Mouse (Mus musculus) left cerebral cortex, adult 11 months (tissue): ENCODE measurements around the gene Capns1.
"Not testable (repeated sequence)": the region's sequence is repeated elsewhere in the genome, so short reads cannot be mapped to it uniquely, and the experiment has no call there.

Experiments
- DNase-seq: peaks from one replicate; pipeline ENCODE4 v3.0.0; 2022; ENCODE audit warnings: low spot score

The Capns1 gene

DNA sequence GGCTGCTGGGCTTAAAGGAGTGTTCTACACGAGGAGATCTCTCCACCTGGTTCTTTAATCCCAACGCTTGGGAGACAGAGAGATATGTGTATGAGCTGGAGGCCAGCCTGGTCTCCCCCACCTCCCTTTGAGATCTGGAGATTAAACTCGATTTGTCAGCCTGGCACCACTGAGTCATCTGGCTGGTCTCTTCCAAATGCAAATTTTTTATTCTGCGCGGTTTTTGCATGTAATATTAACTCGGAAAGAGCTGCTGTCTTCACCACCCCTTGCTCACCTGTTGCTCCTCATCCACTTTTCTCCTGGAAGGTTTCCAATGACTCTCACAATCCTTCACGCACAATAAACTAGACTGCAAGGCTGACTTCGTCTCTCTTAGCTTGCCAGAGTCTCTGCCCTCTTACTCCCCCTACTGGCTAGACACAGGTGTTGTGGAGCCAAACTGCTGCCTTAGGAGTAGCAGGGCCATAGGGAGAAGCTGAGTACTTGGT lies at the start of gene Capns1:
Gene Capns1, minus strand, starts transcription at position 331 of the 491 bp plus-strand sequence.
- DNase-seq = no peak

DNA sequence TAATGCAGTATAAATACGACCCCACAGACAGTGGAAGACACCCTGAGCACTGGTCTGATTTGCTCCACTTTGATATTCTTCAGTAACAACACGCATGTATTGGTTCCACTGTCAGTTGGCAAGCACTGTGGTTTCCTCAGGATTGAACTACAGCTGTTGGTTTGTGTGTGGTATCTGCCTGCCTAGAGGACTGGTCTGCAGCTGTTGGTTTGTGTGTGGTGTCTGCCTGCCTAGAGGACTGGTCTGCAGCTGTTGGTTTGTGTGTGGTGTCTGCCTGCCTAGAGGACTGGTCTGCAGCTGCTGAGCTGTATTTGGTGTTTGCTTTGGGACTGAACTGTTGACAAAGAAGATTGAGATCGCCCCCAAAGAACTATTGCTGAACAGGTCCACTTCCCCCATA lies 38.8 kb upstream of the Capns1 start:
- DNase-seq = not testable (repeated sequence)

DNA sequence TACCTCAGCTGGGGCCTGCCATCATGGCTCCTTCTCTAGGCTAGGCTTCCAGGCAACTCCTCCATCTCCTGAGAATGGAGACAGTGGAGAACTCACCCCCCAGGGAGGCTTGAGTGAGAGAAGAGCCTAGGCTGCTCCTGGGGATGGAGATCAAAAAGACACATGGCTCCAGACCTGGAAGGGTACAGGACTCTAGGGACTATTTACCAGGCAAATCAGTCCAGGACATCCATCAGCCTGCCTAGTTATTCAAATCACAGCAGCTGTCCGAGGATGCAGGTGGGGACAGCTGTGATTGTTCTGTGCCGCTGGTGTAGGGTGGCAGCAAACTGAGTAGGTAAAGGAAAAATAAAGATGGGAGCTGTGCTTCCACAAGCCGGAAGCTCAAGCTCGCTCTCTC lies 37.0 kb upstream of the Capns1 start, which contains the start of gene Ovol3:
Gene Ovol3, minus strand, starts transcription at position 101 of the 400 bp plus-strand sequence.
- DNase-seq = no peak

DNA sequence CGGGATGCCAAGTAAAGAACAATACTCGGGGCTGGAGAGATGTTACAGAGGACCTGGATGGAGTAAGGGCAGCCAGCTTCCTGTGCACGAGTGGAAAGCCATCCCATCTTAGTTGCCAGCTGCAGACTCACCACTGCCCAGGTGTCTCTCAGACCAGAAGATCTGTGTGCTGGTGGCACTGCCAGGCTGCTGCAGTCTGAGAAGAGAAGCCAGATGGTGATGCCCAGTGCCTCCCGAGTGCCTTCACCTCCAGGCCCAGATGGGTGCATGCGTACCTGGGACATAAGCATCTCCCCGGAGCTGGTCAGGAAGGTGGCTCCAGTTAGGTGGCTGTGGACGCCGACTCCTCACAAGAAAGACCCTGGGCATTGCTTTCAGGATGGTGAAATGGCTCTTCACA lies 36.5 kb upstream of the Capns1 start:
- no peak for DNase-seq

DNA sequence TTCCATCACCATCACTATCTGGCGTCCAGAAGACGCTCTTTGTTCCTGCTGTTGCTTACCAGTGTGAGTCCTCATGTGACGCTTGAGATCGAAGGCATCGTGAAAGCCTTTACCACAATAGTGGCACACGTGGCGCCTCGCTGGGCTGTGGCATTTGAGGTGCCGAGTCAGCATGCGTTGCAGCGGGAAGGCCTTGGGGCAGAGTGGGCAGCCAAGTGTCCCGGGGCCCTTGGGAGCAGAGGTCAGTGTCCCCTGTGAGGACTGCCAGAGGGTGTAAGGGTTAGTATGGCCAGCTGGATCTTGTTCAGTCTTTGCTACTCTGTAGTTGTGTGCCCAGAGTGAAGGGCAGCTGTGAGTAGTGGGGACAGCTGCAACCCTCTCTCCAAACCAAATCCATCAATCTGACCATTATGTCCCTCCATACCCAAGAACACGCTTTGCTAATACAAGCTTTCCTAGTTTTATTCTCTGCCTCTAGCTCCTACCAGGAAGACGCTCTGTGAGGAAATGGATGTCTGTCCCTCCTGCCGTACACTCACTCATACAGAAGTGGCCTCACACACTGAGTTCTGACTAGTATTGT lies 35.8 kb upstream of the Capns1 start:
- no peak for DNase-seq

DNA sequence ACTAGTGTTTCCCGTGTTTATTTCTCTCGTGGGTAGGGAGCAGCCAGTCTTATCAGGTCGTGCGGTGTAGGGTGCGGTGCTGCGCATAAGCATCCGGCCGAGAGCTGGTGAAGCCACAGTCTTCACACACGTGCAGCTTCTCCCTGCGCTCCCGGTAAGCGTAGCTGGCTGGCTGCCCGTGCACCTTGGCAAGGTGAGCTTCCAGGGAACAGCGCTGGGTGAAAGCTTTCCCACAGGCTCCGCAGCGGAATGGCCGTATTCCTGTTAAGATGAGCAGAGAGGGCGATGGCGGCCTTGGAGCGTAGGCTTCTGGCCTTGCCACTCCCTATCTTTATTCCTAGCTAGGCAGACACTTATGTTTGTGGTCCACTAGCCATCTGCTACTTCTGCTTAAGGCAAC lies 34.8 kb upstream of the Capns1 start:
- DNase-seq = no peak

DNA sequence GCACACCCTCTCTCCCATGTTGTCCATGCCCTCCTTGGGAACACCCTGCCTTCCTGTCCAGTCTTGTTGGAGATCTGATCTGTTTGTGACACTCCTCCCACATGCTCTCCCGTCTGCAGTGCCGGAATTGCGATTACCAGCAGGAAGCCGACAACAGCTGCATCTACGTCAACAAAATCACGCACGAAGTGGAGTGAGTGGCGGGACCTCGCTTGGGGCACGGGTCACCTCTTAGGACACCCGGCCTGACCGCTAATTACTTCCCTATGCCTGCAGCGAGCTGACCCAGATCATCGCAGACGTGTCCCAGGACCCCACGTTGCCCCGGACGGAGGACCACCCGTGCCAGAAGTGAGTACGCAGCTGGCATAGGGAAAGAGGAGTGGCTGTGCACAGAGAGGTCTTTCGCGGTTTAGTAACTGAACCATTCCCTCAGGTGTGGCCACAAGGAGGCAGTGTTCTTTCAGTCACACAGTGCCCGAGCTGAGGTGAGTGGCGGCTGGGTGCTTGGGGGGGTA lies 34.1 kb upstream of the Capns1 start:
- no peak for DNase-seq

DNA sequence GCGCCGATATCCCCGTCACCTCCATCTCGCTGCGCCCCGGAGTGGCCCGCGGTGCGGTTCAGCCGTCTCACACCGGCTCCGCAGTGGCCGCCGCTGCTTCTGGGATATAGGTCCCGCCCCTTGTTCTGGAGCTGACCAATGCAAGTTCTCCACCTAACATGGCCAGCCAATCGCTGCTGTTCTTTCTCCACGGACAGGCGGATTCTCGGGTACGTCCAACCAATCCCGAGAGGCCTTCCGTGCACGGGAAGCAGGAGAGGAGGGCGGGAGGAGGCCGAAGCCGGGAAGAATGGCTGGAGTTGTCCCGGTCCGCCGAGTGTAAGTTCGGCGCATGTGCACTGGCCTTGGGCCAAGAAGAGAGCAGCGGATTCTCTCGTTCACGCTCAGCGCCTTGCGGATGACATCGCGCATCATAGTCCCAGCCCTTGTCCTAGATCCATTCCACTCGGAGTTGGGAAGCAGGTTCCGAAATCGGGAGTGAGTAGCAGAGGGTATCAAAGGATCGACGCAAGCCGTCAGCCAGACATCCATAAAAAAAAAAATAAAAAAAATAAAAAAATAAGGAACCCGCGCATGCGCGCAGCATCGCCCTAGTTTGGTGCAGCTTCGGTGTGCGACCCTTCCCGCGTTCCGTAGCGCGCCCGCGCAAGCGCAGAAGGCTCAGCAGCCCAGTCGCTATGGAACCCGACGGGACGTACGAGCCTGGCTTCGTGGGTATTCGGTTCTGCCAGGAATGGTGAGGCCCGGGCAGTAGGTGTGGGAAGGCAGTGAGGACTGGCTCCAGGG lies 33.3 kb upstream of the Capns1 start, which contains the start of the genes Polr2i and Tbcb:
Gene Polr2i, plus strand, starts transcription at position 280 of the 786 bp plus-strand sequence.
Gene Tbcb, minus strand, starts transcription at position 604 of the 786 bp plus-strand sequence.
- DNase-seq = peak; percentile 98

DNA sequence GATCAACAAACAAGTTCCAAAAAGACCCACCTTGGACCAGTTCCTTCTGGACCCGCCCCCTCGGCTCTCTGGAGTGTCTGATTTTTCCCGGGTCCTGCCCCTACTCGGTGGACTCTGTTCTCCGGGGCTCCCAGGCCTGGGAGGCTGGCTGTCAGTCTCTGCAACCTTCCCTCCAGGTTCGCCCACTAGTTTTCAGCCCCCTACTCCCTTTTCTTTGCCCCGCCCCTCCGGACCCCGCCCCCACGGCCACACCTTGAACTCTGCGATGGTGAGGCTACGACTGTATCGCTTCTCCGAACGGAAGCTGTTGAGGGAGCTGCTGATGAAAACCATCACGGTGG lies 32.7 kb upstream of the Capns1 start:
- no peak for DNase-seq

DNA sequence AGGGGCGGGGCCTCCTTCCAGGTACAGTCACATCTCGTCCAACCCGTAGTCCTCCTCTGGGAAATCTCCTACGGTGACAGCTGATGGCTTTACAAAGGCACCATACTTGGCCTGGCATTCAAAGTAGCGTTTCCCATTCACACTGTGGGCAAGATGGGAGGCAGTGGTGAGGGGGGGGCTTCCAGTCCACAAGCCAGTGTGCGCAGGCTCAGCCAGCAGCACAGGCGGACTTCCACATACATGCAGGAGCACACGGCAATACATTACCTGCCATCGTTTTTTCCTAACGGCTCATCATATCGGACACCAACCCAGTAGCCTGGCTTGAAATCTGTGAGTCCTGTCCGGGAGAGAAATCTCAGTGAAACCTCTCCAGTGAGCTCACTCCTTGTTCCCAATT lies 25.6 kb upstream of the Capns1 start:
- DNase-seq = no peak

DNA sequence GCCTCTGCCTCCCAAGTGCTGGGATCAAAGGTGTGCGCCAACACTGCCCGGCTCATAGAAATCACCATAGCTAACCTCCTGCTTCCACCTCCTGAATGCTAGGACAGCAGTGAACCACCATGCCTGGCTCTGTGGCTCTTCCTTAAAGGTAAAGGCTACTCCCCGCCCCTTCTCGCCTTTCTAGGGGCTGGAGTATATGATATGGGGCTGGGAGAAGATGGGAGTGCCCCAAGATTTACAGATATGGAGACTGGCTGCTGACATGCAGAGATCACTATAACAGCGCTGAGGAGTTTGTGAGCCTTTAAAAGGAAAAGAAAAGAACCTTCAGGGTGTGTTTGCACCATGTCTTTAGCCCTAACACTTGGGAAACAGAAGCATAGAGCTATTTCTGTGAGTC lies 23.6 kb upstream of the Capns1 start:
- no peak for DNase-seq

DNA sequence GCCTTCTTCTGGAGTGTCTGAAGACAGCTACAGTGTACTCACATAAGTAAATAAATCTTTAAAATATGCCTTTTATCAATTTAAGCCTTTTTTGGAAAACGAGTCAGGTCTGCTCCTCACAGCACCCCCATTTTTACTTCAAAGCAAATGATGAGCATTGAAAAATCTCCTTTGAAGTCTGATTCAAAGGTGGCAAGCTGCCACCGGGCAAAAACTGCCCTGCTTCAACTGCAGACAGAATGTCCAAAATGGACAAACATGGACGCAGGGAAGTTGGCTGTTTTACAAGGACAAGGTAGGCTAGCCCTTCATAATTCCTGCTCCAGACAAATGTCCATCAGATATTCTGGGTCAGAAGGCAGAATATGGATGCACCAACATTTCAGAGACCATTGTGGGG lies 22.8 kb upstream of the Capns1 start:
- no peak for DNase-seq

DNA sequence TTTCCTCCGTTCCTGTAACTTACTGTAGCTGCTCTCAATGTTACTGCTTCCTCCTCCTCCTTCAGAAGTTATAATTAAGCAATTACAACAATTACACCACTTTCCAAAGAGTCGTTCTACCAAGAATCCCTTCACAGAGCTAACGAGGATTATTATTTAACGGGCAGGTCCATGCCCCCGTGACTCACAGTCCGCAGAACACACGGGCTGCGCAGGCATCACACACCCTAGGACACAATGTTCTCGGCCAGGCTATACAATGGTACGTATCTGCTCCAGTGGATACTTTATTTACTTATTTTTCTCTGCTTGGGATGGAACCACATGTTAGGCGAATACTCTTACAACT lies 21.4 kb upstream of the Capns1 start:
- DNase-seq = no peak

DNA sequence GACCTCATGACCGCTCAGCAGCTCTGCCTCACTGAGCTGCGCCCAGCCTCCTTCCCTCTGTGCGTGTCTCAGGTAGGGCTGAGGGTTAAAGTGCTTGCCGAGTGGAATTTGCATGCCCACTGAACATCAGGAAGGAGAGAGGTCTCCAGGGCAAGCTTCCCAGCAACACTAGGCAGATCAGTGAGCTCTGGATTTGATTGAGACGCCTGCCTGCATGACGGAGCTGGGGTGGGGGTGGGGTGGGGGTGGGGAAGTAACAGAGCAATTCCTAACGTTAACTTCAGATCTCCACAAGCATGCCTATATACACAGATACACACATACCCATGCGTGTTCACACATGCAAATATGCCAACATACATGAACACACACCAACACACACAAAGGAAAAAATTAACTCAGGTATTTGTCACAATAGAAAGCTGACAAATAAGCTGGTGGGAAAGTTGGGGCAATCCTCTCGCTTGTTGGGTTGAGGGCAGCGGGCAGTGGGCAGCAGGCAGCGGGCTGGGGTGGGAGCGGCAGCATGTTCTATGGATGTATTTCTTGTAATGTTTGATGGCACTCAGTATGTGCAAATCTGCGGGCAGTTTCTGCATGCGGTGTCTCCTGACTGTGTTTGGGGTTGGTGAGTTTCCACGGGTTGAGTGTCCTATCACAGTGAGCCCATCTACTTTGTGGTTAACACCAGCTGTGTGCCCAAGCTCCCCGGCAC lies 20.8 kb upstream of the Capns1 start:
- no peak for DNase-seq

DNA sequence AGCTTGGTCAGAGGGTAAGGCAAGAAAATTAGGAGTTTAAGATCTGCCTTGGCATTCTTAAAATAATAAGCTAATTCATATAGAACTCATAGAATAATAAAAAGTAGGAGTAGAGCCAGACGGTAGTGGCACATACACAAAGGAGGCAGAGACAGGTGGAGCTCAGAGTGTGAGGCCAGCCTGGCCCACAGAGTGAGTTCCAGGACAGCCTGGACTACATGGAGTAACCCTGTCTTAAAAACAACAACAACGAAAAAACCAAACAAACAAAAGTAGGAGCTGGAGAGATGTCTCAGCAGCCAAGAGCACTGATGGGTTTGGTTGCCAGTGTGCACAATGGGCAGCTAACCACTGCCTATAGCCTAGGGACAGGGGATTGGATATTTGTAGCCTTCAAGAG lies 18.7 kb upstream of the Capns1 start:
- DNase-seq = no peak

DNA sequence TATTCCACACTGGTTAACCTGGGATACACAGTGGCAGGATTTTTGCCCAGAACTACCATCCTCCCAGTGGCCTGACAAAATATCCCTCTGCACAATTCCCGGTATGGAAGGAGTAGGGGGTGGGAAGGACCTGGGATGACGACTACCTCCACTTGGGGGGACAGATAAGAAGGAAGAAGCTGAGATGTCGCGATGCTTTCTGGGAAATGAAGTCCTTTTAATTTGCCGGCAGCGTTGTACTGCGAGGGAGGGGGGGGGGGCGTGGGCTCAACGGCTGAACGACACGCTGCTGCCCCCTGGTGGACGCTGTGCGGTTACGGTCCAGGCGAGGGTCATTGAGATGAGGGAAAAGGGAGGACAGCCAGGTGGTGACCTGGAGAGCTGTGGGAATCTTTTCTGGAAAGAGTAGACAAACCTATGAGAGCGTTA lies 18.1 kb upstream of the Capns1 start:
- DNase-seq = no peak

DNA sequence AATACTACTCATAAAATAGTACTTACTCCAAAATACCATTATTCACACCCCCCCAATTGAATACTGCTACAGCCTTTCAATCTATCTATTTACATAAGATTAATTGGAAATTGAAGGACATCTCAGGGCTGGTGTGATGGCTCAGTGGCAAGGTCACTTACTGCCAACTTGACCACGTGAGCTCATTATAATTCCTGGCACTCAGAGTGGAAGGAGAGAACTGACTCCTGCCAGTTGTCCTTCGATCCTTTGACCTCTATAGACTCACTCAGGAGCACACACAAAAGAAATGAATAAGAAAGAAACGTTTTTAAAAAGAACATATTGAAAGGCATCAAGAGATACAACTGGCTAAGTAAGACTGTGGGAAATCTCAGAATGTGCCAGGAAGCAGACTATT lies 17.3 kb upstream of the Capns1 start:
- no peak for DNase-seq

DNA sequence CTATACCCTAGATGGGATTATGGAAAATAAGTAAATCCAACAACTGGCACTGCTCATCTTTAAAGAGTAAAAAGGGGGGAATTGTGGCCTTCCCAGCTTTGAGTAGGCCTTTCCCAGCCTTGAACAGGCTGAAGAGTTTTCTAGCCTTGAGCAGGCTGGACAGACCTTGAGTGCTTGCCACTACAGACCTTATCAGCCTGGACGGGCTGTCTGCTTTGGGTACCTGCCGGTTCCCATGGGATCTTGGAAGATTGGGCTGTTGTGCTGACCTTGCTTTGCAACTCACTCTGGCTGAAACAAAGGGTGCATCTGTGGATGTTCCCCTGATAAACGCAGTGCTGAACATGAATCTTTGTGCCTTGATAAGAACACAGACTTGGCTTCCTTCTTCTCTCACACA lies 15.3 kb upstream of the Capns1 start:
- DNase-seq = no peak

DNA sequence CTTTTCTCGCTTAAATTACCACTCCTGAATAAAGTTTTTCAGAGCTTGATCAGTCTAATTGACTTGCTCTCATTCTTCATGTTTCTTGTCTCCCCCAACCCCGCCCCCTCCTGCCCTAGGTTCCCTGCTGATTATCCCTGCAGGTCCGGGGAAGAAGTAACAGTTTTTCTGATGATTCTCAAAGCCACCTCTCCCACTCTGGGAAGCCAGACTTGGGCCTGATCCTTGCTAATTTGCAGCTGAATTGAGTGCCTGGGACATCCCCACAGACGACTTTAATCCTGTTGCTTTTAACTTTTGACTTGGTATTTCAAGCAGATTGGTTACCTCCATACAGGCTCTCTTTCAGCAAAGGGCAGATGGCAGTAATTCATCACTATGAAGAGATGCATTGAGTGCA lies 12.4 kb upstream of the Capns1 start:
- DNase-seq = no peak

DNA sequence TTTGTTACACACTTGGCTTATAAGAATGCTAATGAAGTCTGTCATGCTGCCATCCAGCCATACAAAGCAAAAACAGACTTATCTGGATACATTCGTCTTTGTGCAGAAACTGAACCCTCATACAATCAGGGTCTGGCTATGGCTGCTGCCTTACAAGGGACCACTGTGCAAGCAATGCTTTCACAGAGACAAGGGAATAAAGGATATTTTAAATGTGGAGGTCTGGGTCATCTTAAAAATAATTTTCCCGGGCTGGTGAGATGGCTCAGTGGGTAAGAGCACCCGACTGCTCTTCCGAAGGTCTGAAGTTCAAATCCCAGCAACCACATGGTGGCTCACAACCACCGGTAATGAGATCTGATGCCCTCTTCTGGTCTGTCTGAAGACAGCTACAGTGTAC lies 7.8 kb upstream of the Capns1 start:
- DNase-seq = not testable (repeated sequence)

DNA sequence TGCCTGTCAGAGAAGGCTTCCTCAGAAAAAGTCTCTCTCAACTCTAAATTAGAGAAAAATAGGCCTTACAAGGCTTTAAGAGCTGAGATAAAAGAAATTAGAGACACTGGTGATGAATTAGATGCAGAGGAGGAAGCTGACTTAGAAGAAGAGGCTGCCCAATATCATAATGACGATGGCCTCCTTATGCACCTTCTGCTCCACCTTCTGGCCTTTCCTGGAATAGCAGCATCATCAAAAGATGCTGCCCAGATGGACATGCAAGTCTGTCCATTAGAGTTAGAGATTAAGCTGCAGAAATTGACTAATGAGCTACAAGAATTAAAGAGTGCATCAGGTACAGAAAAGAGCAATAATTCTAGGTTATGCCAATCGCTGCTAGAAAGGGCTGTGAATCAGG lies 6.8 kb upstream of the Capns1 start:
- no peak for DNase-seq

DNA sequence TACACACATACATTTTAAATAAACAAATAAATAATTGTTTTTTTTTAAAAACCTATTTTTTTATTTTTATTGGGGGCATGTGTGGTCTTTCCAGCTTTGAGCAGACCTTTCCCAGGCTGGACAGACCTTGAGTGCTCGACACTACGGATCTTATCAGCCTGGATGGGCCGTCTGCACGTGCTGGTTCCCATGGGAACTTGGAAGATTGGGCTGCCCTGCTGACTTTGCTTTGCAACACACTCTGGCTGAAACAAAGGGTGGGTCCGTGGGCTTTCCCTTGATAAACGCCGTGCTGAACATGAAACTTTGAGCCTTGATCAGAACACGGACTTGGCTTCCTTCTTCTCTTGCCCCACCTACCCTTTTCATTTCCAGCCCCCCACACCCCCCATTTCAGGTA lies 5.8 kb upstream of the Capns1 start:
- no peak for DNase-seq
